Mouse (Mus musculus) lung, embryonic 16.5 days (tissue): ENCODE measurements around the gene Ifnar1. TPM values are rescaled to one million over a fixed set of nuclear protein-coding genes. Genes with fewer than 3 reads are reported as not detected.

Source experiments
- ATAC-seq: fragments of 200-750 bp; cut with Nextera tagmentation; 2 replicates; pipeline ENCODE4 v1.8.0; 2017; ENCODE audit warnings: low read depth, mild to moderate bottlenecking, moderate library complexity
- H3K27ac ChIP-seq: fragments of 300-500 bp; sonication (generic); 2 replicates; pipeline ENCODE4 v1.5.1; 2014; ENCODE audit warnings: mild to moderate bottlenecking, control low read depth, low read length
- H3K27me3 ChIP-seq: fragments of 300-500 bp; sonication (generic); 2 replicates; pipeline ENCODE4 v1.6.1; 2014; ENCODE audit warnings: low read depth, low read length, mixed read lengths; ENCODE audit not compliant: control insufficient read depth, insufficient read depth
- H3K36me3 ChIP-seq: fragments of 300-500 bp; sonication (generic); 2 replicates; pipeline ENCODE4 v1.6.1; 2014; ENCODE audit warnings: low read length; ENCODE audit not compliant: control insufficient read depth, insufficient read depth
- H3K4me1 ChIP-seq: fragments of 300-500 bp; sonication (generic); replicated peaks from 2 replicates; pipeline ENCODE4 v1.6.1; 2014; ENCODE audit warnings: low read length, mixed read lengths; ENCODE audit not compliant: control insufficient read depth, insufficient read depth
- H3K4me2 ChIP-seq: fragments of 300-500 bp; sonication (generic); 2 replicates; pipeline ENCODE4 v1.6.1; 2014; ENCODE audit warnings: low read depth, low read length, control low read depth
- H3K4me3 ChIP-seq: fragments of 300-500 bp; sonication (generic); 2 replicates; pipeline ENCODE4 v1.5.1; 2014; ENCODE audit warnings: mild to moderate bottlenecking, low read length, control low read depth
- H3K9ac ChIP-seq: fragments of 300-500 bp; sonication (generic); 2 replicates; pipeline ENCODE4 v1.6.1; 2014; ENCODE audit warnings: low read length, control low read depth
- H3K9me3 ChIP-seq: fragments of 300-500 bp; sonication (generic); 2 replicates; pipeline ENCODE4 v1.6.1; 2016; ENCODE audit warnings: low read length; ENCODE audit not compliant: control insufficient read depth
- WGBS: fragments of 180-500 bp; shearing (Covaris S2); extraction: QIAGEN DNeasy Blood & Tissue Kit; methylation state at CpG from one replicate; pipeline ENCODE4 v1.1.7; 2014; 5-methylcytosine and 5-hydroxymethylcytosine counted together
- microRNA-seq: library from miRNA; unstranded; fragments of <30 nt; microRNA quantifications from one replicate; pipeline ENCODE4, GENCODE M21; 2016
- polyA plus RNA-seq: library from polyadenylated mRNA; unstranded; fragments of >200 nt; fragmentation: Nextera tagmentation; extraction: Ambion mirVana; gene quantifications from 2 replicates; pipeline ENCODE4 v1.2.1, GENCODE M21; 2015

The Ifnar1 gene
- polyA plus RNA-seq, 1 experiment from 2014 or later: 65.0 TPM

DNA sequence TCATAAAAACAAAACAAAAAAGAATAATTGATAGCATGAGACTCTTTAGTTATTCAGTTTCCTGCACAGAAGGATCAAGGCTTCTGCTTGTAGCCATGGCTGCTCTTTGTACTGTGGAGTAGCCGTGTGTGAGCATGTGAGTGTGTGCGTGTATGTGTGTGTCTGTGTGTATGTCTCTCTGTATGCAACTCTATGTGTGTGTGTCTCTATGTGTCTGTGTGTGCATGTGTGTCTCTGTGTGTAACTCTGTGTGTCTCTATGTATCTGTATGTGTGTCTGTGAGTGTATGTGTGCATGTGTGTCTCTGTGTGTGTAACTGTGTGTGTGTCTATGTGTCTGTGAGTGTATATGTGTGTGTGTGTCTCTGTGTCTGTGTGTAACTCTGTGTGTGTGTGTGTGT, 64.0 kb downstream of the Ifnar1 start:
- Histone ChIP-seq H3K4me2 (peak overlapping the region; percentile 41), H3K4me1 (peaks cover 43% of the 10 kb centered on the region), H3K27ac (peak overlapping the region; percentile 20; the same call in 1 of the 2 replicates), H3K4me3 (peak overlapping the region; percentile 30), H3K9ac (no peak overlapping the region), H3K9me3 (no peaks in the 10 kb centered on the region), H3K36me3 (no peaks in the 10 kb centered on the region), H3K27me3 (no peaks in the 10 kb centered on the region)
- ATAC-seq: no peak
- 78% methylated on average over 2 of the region's 2 CpGs for WGBS

DNA sequence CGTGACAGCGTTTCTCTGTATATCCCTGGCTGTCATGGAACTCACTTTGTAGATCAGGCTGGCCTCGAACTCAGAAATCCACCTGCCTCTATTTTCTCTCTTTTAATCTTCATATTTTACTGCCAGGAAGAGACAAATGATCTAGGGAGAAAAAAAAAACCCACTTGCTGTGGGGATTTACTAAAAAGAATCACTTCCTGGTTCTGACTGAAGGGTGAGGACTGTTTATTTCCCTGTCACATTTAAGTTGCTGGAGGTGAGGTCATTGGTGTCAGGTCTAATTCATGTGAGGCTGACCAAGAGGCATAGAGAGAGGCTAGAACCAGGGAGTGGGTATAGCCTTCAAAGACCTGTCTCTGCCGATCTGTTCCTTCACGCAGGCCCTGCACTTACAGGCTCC, 64.6 kb downstream of the Ifnar1 start:
- Histone ChIP-seq H3K4me2 (no peak overlapping the region), H3K36me3 (no peaks in the 10 kb centered on the region), H3K4me1 (peaks cover 45% of the 10 kb centered on the region), H3K27ac (no peak overlapping the region), H3K9me3 (no peaks in the 10 kb centered on the region), H3K4me3 (no peak overlapping the region), H3K9ac (no peak overlapping the region), H3K27me3 (no peaks in the 10 kb centered on the region)
- 69% methylated on average over 5 of the region's 5 CpGs for WGBS
- ATAC-seq: no peak

DNA sequence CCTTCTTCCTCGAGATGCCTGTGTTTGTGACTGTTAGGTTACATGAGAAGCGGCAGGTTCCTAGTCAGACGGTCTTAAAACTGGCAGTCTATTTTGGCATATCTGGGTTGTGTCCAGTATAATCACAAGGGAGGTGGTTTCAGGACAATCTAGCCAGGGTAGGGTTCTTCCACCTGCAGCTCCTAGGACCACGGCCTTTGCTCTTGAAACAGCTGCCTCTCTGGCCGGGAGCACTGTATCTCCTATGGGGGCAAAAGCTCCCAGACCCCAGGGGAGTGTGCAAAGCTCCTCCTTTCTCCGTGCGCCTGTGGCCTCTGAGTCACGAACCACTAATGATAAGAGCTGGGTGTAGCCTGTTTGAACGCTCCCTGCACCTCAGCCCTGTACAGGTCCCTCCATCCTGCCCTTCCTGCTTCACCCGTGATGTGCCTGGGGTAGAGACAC, 66.1 kb downstream of the Ifnar1 start:
- peak; percentile 15; the same call in 1 of the 2 replicates for ATAC-seq
- H3K4me1 ChIP-seq: peaks cover 38% of the 10 kb centered on the region
- no peak overlapping the region for H3K4me2 ChIP-seq
- H3K4me3 ChIP-seq: no peak overlapping the region
- H3K27ac ChIP-seq: no peak overlapping the region
- peaks cover 9% of the 10 kb centered on the region; the same call in 1 of the 2 replicates for H3K36me3 ChIP-seq
- no peaks in the 10 kb centered on the region for H3K9me3 ChIP-seq
- WGBS: 60% methylated on average over 10 of the region's 10 CpGs
- H3K9ac ChIP-seq: no peak overlapping the region
- H3K27me3 ChIP-seq: no peaks in the 10 kb centered on the region

- H3K4me1 ChIP-seq: peaks cover 36% of the 10 kb centered on the region
- peaks cover 9% of the 10 kb centered on the region; the same call in 1 of the 2 replicates for H3K36me3 ChIP-seq
- WGBS: 55% methylated on average over 9 of the region's 9 CpGs
- H3K4me2 ChIP-seq: no peak overlapping the region
- H3K9ac ChIP-seq: no peak overlapping the region
- no peak overlapping the region for H3K4me3 ChIP-seq
- no peak overlapping the region for H3K27ac ChIP-seq
- no peaks in the 10 kb centered on the region for H3K27me3 ChIP-seq
- H3K9me3 ChIP-seq: no peaks in the 10 kb centered on the region
- ATAC-seq: no peak
Measured at GRCm38 (mm10) chr16:91552072-91552471, 67.0 kb downstream of the Ifnar1 start.

DNA sequence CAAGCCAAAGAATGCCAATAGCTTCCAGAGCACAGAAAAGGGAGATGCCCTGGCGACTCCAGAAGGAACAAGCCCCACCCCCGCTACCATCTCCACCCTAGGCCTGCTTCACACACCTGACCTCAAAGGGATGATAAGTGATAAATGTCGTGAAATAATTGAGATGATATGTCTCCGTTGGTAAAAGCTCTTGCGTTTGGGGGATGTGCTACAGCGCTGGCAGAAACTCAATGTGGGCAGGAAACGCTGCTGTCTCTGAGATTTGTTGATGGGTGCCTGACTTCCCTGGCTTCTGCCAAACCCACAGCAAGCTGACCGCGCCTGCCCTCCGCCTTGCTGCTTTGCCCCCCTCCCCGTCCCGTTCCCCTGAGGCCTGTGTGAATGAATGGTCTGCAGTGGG, 68.6 kb downstream of the Ifnar1 start:
- 27% methylated on average over 12 of the region's 12 CpGs for WGBS
- H3K9me3 ChIP-seq: no peaks in the 10 kb centered on the region

DNA sequence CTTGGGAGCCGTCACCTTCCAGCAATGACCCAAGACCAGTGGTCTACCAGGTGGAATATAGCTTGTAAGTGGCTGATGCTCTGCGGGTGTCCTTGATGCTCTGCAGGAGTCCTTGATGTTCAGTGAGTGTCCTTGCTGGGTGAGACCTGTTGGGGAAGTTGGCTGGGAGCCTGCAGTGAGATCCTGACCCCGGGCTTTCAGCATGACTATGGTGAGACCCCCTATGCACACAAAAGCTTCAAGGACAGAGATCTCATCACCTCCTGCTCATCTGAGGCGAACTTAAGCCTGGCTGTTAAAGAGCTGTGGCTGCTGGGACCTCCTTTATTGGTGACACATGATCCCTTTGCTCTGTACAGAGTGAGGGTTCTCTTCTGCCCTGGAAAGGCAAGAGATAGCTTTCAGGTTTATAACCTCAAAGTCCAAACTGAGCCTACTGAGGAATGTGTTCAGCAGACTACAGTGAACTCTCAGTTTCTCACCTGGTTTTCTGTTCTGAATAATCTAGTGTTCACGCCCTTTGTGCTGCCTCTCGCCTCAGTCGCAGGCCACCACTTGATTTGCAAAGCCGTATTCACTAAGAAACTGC, 70.1 kb downstream of the Ifnar1 start:
- WGBS: 84% methylated on average over 8 of the region's 8 CpGs
- H3K4me2 ChIP-seq: no peak overlapping the region
- no peak overlapping the region for H3K4me3 ChIP-seq
- no peak overlapping the region for H3K27ac ChIP-seq
- peaks cover 24% of the 10 kb centered on the region for H3K36me3 ChIP-seq
- H3K27me3 ChIP-seq: no peaks in the 10 kb centered on the region
- peaks cover 21% of the 10 kb centered on the region for H3K4me1 ChIP-seq
- no peak overlapping the region for H3K9ac ChIP-seq
- no peak for ATAC-seq
- H3K9me3 ChIP-seq: no peaks in the 10 kb centered on the region

More for the DNA sequence above, 68.6 kb downstream of the Ifnar1 start:
- Histone ChIP-seq H3K27ac (no peak overlapping the region; the same call in 1 of the 2 replicates), H3K27me3 (no peaks in the 10 kb centered on the region), H3K4me2 (peak overlapping the region; percentile 38), H3K4me3 (no peak overlapping the region), H3K9ac (no peak overlapping the region), H3K36me3 (peaks cover 16% of the 10 kb centered on the region), H3K4me1 (peaks cover 27% of the 10 kb centered on the region)
- peak; percentile 62; the same call in 1 of the 2 replicates for ATAC-seq

- Histone ChIP-seq H3K9me3 (no peaks in the 10 kb centered on the region), H3K4me2 (no peak overlapping the region), H3K9ac (no peak overlapping the region), H3K27ac (no peak overlapping the region), H3K4me3 (no peak overlapping the region), H3K36me3 (peaks cover 29% of the 10 kb centered on the region), H3K4me1 (peaks cover 18% of the 10 kb centered on the region), H3K27me3 (no peaks in the 10 kb centered on the region)
- no peak for ATAC-seq
- 74% methylated on average over 15 of the region's 15 CpGs for WGBS
Measured at GRCm38 (mm10) chr16:91556659-91557058, 71.6 kb downstream of the Ifnar1 start.

Small RNA genes lying within 50 kb of the gene (microRNA-seq; reads per million reads assigned to microRNA genes)
- gene Mir6367: not detected

Other genes with a start within 250 kb of the Ifnar1 start
- gene Olig1, start 215.5 kb upstream of the Ifnar1 start, polyA plus RNA-seq: 0.40 TPM in 1 of 2 replicates, not detected in the other
- 69.6 and 73.0 TPM in 2 replicates for gene Ifnar2, start 112.5 kb upstream of the Ifnar1 start, polyA plus RNA-seq
- gene Gm21970, start 93.5 kb upstream of the Ifnar1 start, polyA plus RNA-seq: not detected in 2 replicates
- 56.8 and 61.5 TPM in 2 replicates for gene Il10rb, start 79.1 kb upstream of the Ifnar1 start, polyA plus RNA-seq
- 53.7 and 54.1 TPM in 2 replicates for gene Ifngr2, start 61.8 kb downstream of the Ifnar1 start, polyA plus RNA-seq
- gene Tmem50b, start 112.6 kb downstream of the Ifnar1 start, polyA plus RNA-seq: 55.4 and 59.1 TPM in 2 replicates
- 2.2 and 2.9 TPM in 2 replicates for gene Dnajc28, start 133.8 kb downstream of the Ifnar1 start, polyA plus RNA-seq
- 92.7 and 98.9 TPM in 2 replicates for gene Gart, start 161.7 kb downstream of the Ifnar1 start, polyA plus RNA-seq
- gene Son, start 162.3 kb downstream of the Ifnar1 start, polyA plus RNA-seq: 113 and 118 TPM in 2 replicates
- gene Donson, start 203.5 kb downstream of the Ifnar1 start, polyA plus RNA-seq: 20.8 and 22.2 TPM in 2 replicates
- gene Cryzl1, start 243.7 kb downstream of the Ifnar1 start, polyA plus RNA-seq: 74.2 and 75.1 TPM in 2 replicates
- gene Itsn1, start 244.0 kb downstream of the Ifnar1 start, polyA plus RNA-seq: 17.8 and 18.0 TPM in 2 replicates